Mouse (Mus musculus) CH12.LX (cell line): ENCODE data around the gene Tns3.

Source experiments
- CTCF ChIP-seq, 2 experiments: IDR thresholded peaks in 1 of 2; conservative IDR thresholded peaks in 1 of 2; 2 replicates each; pipeline ENCODE4 v1.5.1; 2011 to 2012; ENCODE audit warnings: low read depth in 2 of 2, low read length in 2 of 2, improper control_type of control experiment in 1 of 2, inconsistent platforms in 1 of 2, mild to moderate bottlenecking in 1 of 2, moderate library complexity in 1 of 2
- E2F4 ChIP-seq: IDR thresholded peaks from 2 replicates; pipeline ENCODE4 v1.6.1; 2011; ENCODE audit warnings: low read depth, low read length, improper control_type of control experiment; ENCODE audit not compliant: insufficient replicate concordance
- EP300 ChIP-seq: IDR thresholded peaks from 2 replicates; pipeline ENCODE4 v1.6.1; 2011; ENCODE audit warnings: low read length, improper control_type of control experiment
- HCFC1 ChIP-seq: IDR thresholded peaks from 2 replicates; pipeline ENCODE4 v1.6.1; 2012; ENCODE audit warnings: low read depth, mild to moderate bottlenecking, inconsistent platforms, low read length, improper control_type of control experiment
- IRF4 ChIP-seq: IDR thresholded peaks from 2 replicates; pipeline ENCODE4 v1.6.1; 2014; ENCODE audit warnings: low read depth, mild to moderate bottlenecking, inconsistent platforms, low read length, improper control_type of control experiment
- MAZ ChIP-seq: IDR thresholded peaks from 2 replicates; pipeline ENCODE4 v1.6.1; 2012; ENCODE audit warnings: low read depth, mild to moderate bottlenecking, inconsistent platforms, low read length, improper control_type of control experiment, moderate library complexity
- MXI1 ChIP-seq: IDR thresholded peaks from 2 replicates; pipeline ENCODE4 v1.6.1; 2011; ENCODE audit warnings: mild to moderate bottlenecking, low read depth, low read length, improper control_type of control experiment
- POLR2A ChIP-seq: IDR thresholded peaks from 2 replicates; pipeline ENCODE4 v1.6.1; 2011; ENCODE audit warnings: low read depth, mild to moderate bottlenecking, improper control_type of control experiment, low read length
- RAD21 ChIP-seq: IDR thresholded peaks from 2 replicates; pipeline ENCODE4 v1.6.1; 2011; ENCODE audit warnings: low read depth, mild to moderate bottlenecking, low read length, improper control_type of control experiment, moderate library complexity
- SIN3A ChIP-seq: IDR thresholded peaks from 2 replicates; pipeline ENCODE4 v1.6.1; 2012; ENCODE audit warnings: low read length, improper control_type of control experiment, inconsistent platforms
- SMC3 ChIP-seq: IDR thresholded peaks from 2 replicates; pipeline ENCODE4 v1.6.1; 2011; ENCODE audit warnings: low read depth, low read length, improper control_type of control experiment
- UBTF ChIP-seq: IDR thresholded peaks from 2 replicates; pipeline ENCODE4 v1.6.1; 2012; ENCODE audit warnings: low read depth, mild to moderate bottlenecking, inconsistent platforms, low read length, improper control_type of control experiment, moderate library complexity
- USF1 ChIP-seq: IDR thresholded peaks from 2 replicates; pipeline ENCODE4 v1.6.1; 2014; ENCODE audit warnings: low read depth, mild to moderate bottlenecking, inconsistent platforms, low read length, improper control_type of control experiment

GRCm38 (mm10) chr11:8685195-8685594 is 20.9 kb upstream of the Tns3 start:
- TF ChIP-seq POLR2A (no peak), USF1 (no peak), EP300 (no peak), RAD21 (no peak), CTCF (conservative IDR thresholded peaks at IDR 0.05 in 1 of 2, IDR thresholded peaks at IDR 0.05 in 1 of 2; ENCODE audit: low read depth in 2 of 2, low read length in 2 of 2) (no peak), HCFC1 (no peak), E2F4 (no peak), SMC3 (no peak), SIN3A (no peak), MXI1 (no peak), IRF4 (no peak), UBTF (no peak), MAZ (no peak)
